Mouse (Mus musculus): ENCODE measurements at regions not wholly inside any gene's neighbourhood (a gene's known extent, or its start where the extent isn't known, plus 50 kb on each side); places are given as distances from the start of the nearest gene placed in this dataset.

- H3K9me3 ChIP-seq: no peaks in the 10 kb centered on the region
- no peak overlapping the region for H3K4me3 ChIP-seq
- H3K4me2 ChIP-seq (replicated peaks): no peak overlapping the region
- no peaks in the 10 kb centered on the region for H3K36me3 ChIP-seq
- H3K27me3 ChIP-seq: no peaks in the 10 kb centered on the region
- WGBS: 64% methylated on average over 7 of the region's 7 CpGs
- H3K27ac ChIP-seq (replicated peaks): no peak overlapping the region
- ATAC-seq (replicated peaks): no peak
- H3K9ac ChIP-seq (replicated peaks): no peak overlapping the region
- H3K4me1 ChIP-seq: no peaks in the 10 kb centered on the region
Measured at GRCm38 (mm10) chr15:7008725-7009380, 81.6 kb upstream of the Lifr start.

GRCm38 (mm10) chr15:7010966-7011695, 79.3 kb upstream of the Lifr start:
- Histone ChIP-seq H3K9ac (replicated peaks) (no peak overlapping the region), H3K27ac (replicated peaks) (no peak overlapping the region), H3K27me3 (no peaks in the 10 kb centered on the region), H3K4me1 (no peaks in the 10 kb centered on the region), H3K4me2 (replicated peaks) (no peak overlapping the region), H3K36me3 (no peaks in the 10 kb centered on the region), H3K9me3 (no peaks in the 10 kb centered on the region), H3K4me3 (no peak overlapping the region)
- WGBS: 85% methylated on average over 4 of the region's 4 CpGs
- no peak for ATAC-seq (replicated peaks)

- Histone ChIP-seq H3K9me3 (no peaks in the 10 kb centered on the region), H3K27me3 (no peaks in the 10 kb centered on the region), H3K4me2 (replicated peaks) (no peak overlapping the region), H3K36me3 (no peaks in the 10 kb centered on the region), H3K4me3 (no peak overlapping the region), H3K9ac (replicated peaks) (no peak overlapping the region), H3K27ac (replicated peaks) (no peak overlapping the region), H3K4me1 (no peaks in the 10 kb centered on the region)
- no peak for ATAC-seq (replicated peaks)
- WGBS: 89% methylated on average over 2 of the region's 2 CpGs
Measured at GRCm38 (mm10) chr15:7011696-7012070, 78.7 kb upstream of the Lifr start.

- Histone ChIP-seq H3K4me3 (no peak overlapping the region), H3K4me2 (replicated peaks) (no peak overlapping the region), H3K9me3 (no peaks in the 10 kb centered on the region), H3K27me3 (no peaks in the 10 kb centered on the region), H3K9ac (replicated peaks) (no peak overlapping the region), H3K4me1 (no peaks in the 10 kb centered on the region), H3K27ac (replicated peaks) (no peak overlapping the region), H3K36me3 (no peaks in the 10 kb centered on the region)
- 94% methylated on average over 6 of the region's 6 CpGs for WGBS
- ATAC-seq (replicated peaks): no peak
Measured at GRCm38 (mm10) chr15:7012446-7012845, 78.0 kb upstream of the Lifr start.

GRCm38 (mm10) chr15:7013047-7013446, 77.4 kb upstream of the Lifr start:
- Histone ChIP-seq H3K4me3 (no peak overlapping the region), H3K4me2 (replicated peaks) (no peak overlapping the region), H3K27me3 (no peaks in the 10 kb centered on the region), H3K9ac (replicated peaks) (no peak overlapping the region), H3K36me3 (no peaks in the 10 kb centered on the region), H3K9me3 (no peaks in the 10 kb centered on the region), H3K27ac (replicated peaks) (no peak overlapping the region), H3K4me1 (no peaks in the 10 kb centered on the region)
- ATAC-seq (replicated peaks): no peak
- WGBS: 83% methylated on average over 5 of the region's 5 CpGs

- no peak for ATAC-seq (replicated peaks)
- Histone ChIP-seq H3K27me3 (no peaks in the 10 kb centered on the region), H3K27ac (replicated peaks) (no peak overlapping the region), H3K4me3 (no peak overlapping the region), H3K9ac (replicated peaks) (no peak overlapping the region), H3K4me1 (no peaks in the 10 kb centered on the region), H3K4me2 (replicated peaks) (no peak overlapping the region), H3K36me3 (no peaks in the 10 kb centered on the region), H3K9me3 (no peaks in the 10 kb centered on the region)
- WGBS: 81% methylated on average over 2 of the region's 2 CpGs
Measured at GRCm38 (mm10) chr15:7014984-7015383, 75.4 kb upstream of the Lifr start.

- H3K27me3 ChIP-seq: no peaks in the 10 kb centered on the region
- H3K27ac ChIP-seq (replicated peaks): no peak overlapping the region
- no peak overlapping the region for H3K4me2 ChIP-seq (replicated peaks)
- no peak for ATAC-seq (replicated peaks)
- no peaks in the 10 kb centered on the region for H3K36me3 ChIP-seq
- 69% methylated on average over 3 of the region's 3 CpGs for WGBS
- H3K4me1 ChIP-seq: no peaks in the 10 kb centered on the region
- no peak overlapping the region for H3K4me3 ChIP-seq
- H3K9ac ChIP-seq (replicated peaks): no peak overlapping the region
- H3K9me3 ChIP-seq: no peaks in the 10 kb centered on the region
Measured at GRCm38 (mm10) chr15:7016018-7016417, 74.4 kb upstream of the Lifr start.

- Histone ChIP-seq H3K4me2 (replicated peaks) (no peak overlapping the region), H3K9ac (replicated peaks) (no peak overlapping the region), H3K27ac (replicated peaks) (no peak overlapping the region), H3K4me1 (no peaks in the 10 kb centered on the region), H3K4me3 (no peak overlapping the region), H3K9me3 (no peaks in the 10 kb centered on the region), H3K36me3 (no peaks in the 10 kb centered on the region), H3K27me3 (no peaks in the 10 kb centered on the region)
- ATAC-seq (replicated peaks): no peak
- 91% methylated on average over 6 of the region's 6 CpGs for WGBS
Measured at GRCm38 (mm10) chr15:7017281-7017845, 73.1 kb upstream of the Lifr start.

- H3K27me3 ChIP-seq: no peaks in the 10 kb centered on the region
- H3K4me3 ChIP-seq: no peak overlapping the region
- no peak overlapping the region for H3K4me2 ChIP-seq (replicated peaks)
- no peak overlapping the region for H3K9ac ChIP-seq (replicated peaks)
- no peak overlapping the region for H3K27ac ChIP-seq (replicated peaks)
- no peak for ATAC-seq (replicated peaks)
- no peaks in the 10 kb centered on the region for H3K4me1 ChIP-seq
- H3K36me3 ChIP-seq: no peaks in the 10 kb centered on the region
- no peaks in the 10 kb centered on the region for H3K9me3 ChIP-seq
Measured at GRCm38 (mm10) chr15:7022660-7023059, 67.8 kb upstream of the Lifr start.

- Histone ChIP-seq H3K4me1 (no peaks in the 10 kb centered on the region), H3K9me3 (no peaks in the 10 kb centered on the region), H3K4me3 (no peak overlapping the region), H3K27ac (replicated peaks) (no peak overlapping the region), H3K27me3 (no peaks in the 10 kb centered on the region), H3K36me3 (no peaks in the 10 kb centered on the region), H3K9ac (replicated peaks) (no peak overlapping the region), H3K4me2 (replicated peaks) (no peak overlapping the region)
- no peak for ATAC-seq (replicated peaks)
- WGBS: 88% methylated on average over 4 of the region's 4 CpGs
Measured at GRCm38 (mm10) chr15:7025194-7025593, 65.2 kb upstream of the Lifr start.

- Histone ChIP-seq H3K9ac (replicated peaks) (no peak overlapping the region), H3K4me3 (no peak overlapping the region), H3K27ac (replicated peaks) (no peak overlapping the region), H3K36me3 (no peaks in the 10 kb centered on the region), H3K4me1 (no peaks in the 10 kb centered on the region), H3K4me2 (replicated peaks) (no peak overlapping the region), H3K9me3 (no peaks in the 10 kb centered on the region), H3K27me3 (no peaks in the 10 kb centered on the region)
- no peak for ATAC-seq (replicated peaks)
- WGBS: 65% methylated on average over 6 of the region's 6 CpGs
Measured at GRCm38 (mm10) chr15:7031297-7032043, 58.9 kb upstream of the Lifr start.

GRCm38 (mm10) chr15:7037475-7037874, 52.9 kb upstream of the Lifr start:
- no peaks in the 10 kb centered on the region for H3K9me3 ChIP-seq
- H3K4me2 ChIP-seq (replicated peaks): no peak overlapping the region
- WGBS: 80% methylated on average over 8 of the region's 8 CpGs
- H3K36me3 ChIP-seq: no peaks in the 10 kb centered on the region
- no peak; the same call in 1 of the 2 replicates for ATAC-seq (replicated peaks)
- H3K4me1 ChIP-seq: no peaks in the 10 kb centered on the region
- no peak overlapping the region for H3K4me3 ChIP-seq
- H3K27me3 ChIP-seq: no peaks in the 10 kb centered on the region
- H3K27ac ChIP-seq (replicated peaks): no peak overlapping the region
- H3K9ac ChIP-seq (replicated peaks): no peak overlapping the region

Data from forebrain, embryonic 15.5 days (tissue).